Mouse (Mus musculus) adrenal gland, postnatal 25 days (tissue): Measurements from ENCODE around the gene Dazap2. TPM values are rescaled to one million over a fixed set of nuclear protein-coding genes. Genes with fewer than 3 reads are reported as not detected.
"Not testable (repeated sequence)": the region's sequence is repeated elsewhere in the genome, so short reads cannot be mapped to it uniquely, and the experiment has no call there.

Experiments used
- DNase-seq: peaks from one replicate; pipeline ENCODE4 v3.0.0; 2021; ENCODE audit warnings: mixed read lengths
- long read RNA-seq: library from polyadenylated mRNA; stranded (forward); transcript quantifications from one replicate; pipeline ENCODE4 v2.0.0, GENCODE M21; 2021
- total RNA-seq: library from RNA; stranded (reverse); gene quantifications from 2 replicates; pipeline ENCODE4 v1.2.3, GENCODE M21; 2021

Gene Dazap2
- total RNA-seq: 234 and 249 TPM in 2 replicates
- long read RNA-seq, transcript Dazap2-201 (4 exons, 2,135 nt): major isoform, 78 of 132 reads
- long read RNA-seq, partial matches to known transcripts: 11 of 132 reads
- long read RNA-seq, other reads (novel, unspliced or antisense): 42 of 132 reads

DNA sequence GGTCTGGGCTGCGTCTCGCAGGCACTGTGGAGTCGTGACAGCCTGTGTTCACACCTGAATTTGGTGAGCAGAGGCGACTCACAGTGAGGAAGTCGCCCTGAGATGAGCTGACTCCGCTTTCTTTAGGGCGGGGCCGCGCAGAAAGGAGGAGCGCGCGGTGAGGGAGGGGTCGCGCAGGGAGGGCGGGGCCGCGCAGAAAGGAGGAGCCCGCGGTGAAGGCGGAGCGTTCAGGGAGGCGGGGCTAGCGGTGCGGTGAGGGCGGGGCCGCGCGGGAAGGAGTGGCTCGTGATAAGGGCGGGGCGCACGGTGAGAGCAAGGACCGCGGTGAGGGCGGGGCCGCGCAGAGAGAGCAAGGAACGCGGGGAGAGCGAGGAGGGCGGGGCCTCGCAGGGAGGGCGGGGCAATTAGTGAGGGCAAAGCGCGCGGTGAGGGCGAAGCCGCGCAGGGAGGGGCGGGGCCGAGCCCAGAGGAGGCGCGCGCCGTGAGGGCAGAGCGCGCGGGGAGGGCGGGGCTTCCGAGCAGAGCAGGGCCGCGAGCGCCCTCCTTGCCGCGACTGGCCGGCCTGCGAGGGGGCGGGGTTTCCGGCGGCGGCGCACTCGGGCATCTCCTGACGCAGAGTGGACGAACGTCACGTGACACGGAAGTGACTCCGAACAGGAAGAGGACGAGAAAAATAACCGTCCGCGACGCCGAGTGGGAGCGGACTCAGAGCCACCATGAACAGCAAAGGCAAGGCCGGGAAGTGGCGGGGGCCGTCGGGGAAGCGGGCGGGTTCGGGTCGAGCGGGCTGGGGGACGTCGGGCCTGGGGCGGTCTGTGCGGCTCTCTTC is at the start of gene Dazap2:
Gene Dazap2 (plus strand): TSS at position 354 of the 829 bp plus-strand sequence.
- peak; percentile 99 for DNase-seq

DNA sequence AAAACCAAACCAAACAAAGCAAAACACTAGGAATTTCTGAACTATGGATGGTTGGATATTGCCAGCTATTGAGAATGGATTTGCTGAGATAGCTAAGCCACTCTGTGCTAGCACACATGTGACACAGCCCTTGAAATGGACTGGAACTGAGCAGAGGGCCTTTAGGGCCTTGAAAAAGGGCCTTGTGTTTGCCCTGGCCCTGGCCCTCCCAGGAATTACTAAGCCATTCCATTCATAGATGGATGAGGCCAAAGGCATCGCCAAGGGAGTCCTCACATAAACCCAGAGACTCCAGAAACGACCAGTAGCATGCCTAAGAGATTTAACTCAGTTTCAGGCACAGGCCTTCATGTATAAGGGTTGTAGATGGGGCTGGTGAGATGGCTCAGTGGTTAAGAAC is 48.6 kb upstream of the Dazap2 start:
- DNase-seq: no peak

- no peak for DNase-seq
These were observed 45.9 kb upstream of the Dazap2 start for GRCm38 (mm10) chr15:100569239-100569638.

DNA sequence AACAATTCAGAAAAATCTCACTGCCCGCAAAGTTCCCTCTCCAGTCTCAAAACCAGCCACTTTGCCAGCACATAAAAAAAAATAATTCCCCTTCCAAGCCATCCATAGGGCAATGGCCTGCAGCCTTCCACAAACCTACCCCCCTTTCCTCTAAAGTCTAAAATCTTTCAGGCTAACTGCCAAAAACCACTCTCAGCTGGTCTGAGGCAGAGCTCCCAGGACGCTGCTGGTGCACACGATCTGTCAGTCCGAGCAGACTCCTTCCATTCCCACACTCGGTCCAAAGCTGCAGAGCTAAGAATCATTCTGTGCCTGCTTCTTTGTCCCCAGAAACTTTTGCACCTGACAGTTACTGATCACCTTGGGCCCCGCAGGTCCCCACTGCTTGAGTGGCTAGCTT is 41.2 kb upstream of the Dazap2 start:
- DNase-seq: no peak

GRCm38 (mm10) chr15:100574378-100574777 is 40.8 kb upstream of the Dazap2 start:
- DNase-seq: no peak

DNA sequence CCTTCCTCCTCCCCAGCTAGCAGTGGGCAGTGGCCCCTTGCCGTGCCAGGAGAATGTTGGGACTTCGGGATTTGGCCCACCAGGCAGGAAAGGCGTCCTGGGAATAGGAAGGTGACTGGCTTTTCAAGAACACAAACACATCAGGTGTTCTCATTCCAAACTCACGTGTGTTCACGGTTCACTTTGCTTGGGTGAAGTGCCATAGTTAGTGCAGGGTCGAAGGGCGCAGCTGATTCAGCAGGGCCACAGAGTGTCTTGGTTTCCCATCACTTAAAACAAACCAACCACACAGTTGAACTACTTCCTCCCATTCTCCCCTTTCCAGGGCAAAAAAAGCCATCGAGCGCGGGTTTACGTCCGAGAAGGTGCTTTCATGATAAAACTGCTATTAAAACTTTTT is 39.8 kb upstream of the Dazap2 start:
- DNase-seq: no peak

GRCm38 (mm10) chr15:100576392-100576791 is 38.8 kb upstream of the Dazap2 start:
- no peak for DNase-seq

DNA sequence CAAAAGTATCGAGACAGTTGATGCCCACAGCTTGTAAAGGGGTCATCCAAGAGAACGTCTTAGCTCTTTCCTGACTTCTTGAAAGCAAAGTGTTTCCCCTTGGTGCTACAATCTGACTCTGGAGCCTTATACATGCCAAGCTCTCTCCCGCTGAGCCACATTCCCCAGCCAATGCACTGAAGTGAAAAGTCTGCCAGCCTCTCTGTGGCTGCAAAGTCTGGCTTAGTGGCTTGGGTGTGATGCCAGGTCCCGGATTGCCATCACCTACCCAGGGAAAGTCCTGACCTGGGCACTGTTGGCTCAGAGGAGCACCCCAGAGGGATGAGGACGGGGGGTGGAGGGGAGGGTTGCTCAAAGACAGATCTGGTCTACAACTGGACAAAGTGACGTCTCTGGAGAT is 38.3 kb upstream of the Dazap2 start:
- DNase-seq: no peak

- no peak for DNase-seq
These were observed 37.2 kb upstream of the Dazap2 start for GRCm38 (mm10) chr15:100577972-100578371.

GRCm38 (mm10) chr15:100580108-100580507 is 35.0 kb upstream of the Dazap2 start:
- no peak for DNase-seq

DNA sequence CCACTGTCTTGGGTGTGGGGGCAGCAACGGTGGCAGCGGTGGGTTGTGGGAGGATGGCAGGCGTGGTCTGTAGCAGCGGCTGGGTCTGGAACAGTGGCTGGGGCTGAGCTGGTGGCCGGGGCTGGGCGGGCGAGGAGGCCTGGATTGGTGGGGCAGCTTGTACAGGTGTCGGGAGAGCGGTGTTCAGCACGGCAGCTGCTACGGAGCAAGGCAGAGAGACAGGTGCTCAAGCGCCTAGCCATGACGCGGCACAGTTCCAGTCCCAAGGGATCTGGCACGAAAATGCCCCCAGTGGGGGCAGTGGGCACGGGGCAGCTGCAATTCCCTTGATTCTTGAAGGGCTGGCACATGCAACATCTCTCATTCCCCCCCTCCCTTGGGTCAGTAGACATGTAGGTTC is 29.2 kb upstream of the Dazap2 start:
- no peak for DNase-seq

- no peak for DNase-seq
These were observed 28.0 kb upstream of the Dazap2 start for GRCm38 (mm10) chr15:100587166-100587565.

GRCm38 (mm10) chr15:100588297-100588696 is 26.9 kb upstream of the Dazap2 start:
- DNase-seq: no peak

- no peak for DNase-seq
These were observed 24.7 kb upstream of the Dazap2 start for GRCm38 (mm10) chr15:100590436-100590835.

GRCm38 (mm10) chr15:100592817-100593216 is 22.3 kb upstream of the Dazap2 start:
- no peak for DNase-seq

DNA sequence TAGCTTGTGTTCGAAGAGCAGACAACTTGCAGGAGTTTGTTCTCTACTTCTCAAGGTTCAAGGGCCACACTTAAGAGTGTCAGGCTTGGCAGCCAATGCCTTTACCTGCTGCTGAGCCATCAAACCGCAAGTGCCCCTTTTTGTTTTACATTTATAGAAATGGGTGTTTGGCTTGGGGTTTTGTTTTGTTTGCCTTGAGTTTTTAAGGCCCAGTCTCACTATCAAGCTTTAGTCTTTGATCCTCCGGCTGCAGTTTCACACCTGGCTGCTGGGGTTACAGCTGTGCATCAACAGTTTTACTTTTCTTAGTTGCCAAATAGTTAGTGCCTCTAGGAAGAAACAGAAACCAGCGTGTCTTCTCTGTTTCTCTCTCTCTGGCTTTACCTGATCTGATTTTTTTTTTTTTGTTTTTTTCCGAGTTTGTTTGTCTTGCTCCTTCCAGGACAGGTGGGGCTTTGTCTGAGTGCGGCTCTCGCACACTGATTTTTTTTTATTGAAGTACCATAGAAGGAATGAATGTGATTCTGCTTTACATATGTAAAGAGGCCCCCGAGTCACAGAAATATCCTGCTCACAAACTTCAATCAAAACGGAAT is 16.8 kb upstream of the Dazap2 start:
- no peak for DNase-seq

DNA sequence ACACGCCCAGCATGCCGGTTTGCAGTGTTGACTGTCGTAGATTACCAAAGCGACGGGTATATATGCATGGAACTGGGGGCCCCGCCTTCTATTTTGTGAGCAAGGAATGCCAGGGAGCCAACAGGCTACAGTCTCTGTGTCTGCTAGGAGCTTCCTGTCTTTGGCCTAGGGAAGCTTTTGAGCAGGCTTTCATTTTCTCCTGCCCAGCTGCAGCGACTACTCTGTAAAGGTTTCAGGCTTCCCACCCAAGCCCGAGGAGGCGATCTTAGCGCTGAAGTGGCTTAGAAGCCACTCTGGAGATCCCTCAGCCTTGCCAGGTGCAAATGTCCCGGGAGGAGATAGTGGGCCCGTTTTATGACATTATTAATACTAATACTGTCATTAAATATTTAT is 16.3 kb upstream of the Dazap2 start:
- peak; percentile 48 for DNase-seq

DNA sequence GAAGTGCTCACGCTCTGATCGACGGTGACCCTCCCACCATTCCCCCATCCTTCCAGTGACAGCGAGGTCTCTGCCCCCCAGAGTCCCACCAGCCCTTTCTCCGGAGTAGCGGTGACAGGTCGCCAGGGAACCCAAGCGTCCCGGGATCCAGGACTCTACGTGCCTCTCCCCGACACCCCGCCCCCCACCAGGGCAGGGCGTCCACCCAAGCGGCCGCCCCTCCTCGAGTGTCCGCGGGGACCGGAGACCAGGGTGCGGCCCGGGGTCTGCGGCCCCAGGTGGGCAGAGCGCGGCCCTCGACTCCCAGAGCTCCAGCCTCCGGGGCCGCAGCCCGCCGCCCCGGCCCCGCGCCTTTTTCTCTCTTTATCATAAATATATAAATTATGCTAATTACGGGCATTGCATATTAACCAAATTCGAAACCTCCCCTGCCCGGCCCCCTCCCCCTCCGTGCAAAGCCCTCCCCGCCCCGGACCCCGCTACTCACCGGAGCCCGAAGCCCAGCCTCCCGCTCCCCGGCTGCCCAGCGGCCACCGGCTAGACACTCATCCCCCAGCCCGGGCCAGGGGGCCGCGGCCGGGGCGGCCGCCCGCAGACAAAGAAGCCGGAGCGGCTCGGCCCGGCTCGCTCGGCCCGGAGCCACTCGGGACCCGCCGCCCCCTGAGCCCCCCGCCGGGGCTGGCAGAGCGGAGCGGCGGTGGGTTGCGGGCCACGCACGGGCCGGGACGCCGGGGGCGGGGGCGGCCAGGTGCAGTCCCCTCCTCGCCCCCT is 15.7 kb upstream of the Dazap2 start, which contains the start of gene Pou6f1:
Gene Pou6f1 (minus strand): TSS at position 709 of the 771 bp plus-strand sequence.
- peak; percentile 66 for DNase-seq

GRCm38 (mm10) chr15:100600047-100600695 is 15.0 kb upstream of the Dazap2 start:
- peak; percentile 74 for DNase-seq

DNA sequence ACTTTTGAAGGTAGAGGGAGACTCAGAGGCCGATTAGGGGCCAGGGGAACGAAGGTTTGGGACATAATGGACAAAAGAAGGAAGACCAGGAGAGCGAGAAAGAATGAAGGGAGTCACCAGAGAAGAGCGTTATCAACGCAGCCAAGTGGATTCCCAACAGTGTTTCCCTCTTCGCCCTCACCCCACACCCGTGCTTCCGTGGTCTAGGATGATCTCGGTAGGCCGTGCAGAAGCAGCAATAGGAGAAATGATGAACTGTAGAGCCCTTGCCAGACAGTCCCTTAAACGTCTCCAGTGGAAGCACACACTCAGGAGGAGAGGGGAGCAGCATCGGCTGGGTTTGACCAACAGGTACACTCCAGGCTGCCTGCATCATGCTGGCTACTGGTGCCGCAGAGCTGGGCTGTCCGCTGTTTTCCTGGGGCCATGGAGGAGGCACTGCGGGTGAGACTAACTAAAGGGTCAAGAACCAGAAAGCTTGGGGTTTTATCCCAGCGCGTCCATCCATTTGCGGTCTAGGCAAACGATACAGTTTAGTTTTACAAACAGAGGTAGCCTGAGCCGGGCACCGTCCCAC is 14.4 kb upstream of the Dazap2 start:
- DNase-seq: no peak

DNA sequence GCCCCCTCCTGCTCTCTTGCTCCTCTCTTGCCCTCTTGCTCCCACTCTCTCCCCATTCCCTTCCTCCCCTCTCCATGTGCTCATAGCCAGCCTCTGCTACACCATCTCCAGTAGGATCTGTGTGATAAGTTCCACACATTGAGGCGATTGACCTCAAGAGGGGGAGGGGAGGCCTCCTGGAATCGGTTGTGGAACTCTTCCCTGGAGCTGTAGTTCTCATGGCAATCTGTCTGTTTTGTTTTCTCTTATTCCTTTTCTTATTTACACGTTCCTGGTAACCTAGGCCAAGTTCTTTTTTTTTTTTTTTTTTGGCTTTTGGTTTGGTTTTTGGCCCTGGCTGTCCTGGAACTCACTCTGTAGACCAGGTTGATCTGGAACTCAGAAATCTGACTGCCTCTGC is 13.5 kb upstream of the Dazap2 start:
- no peak for DNase-seq

GRCm38 (mm10) chr15:100606677-100607076 is 8.5 kb upstream of the Dazap2 start:
- not testable (repeated sequence) for DNase-seq
